Mouse (Mus musculus) hindbrain, embryonic 11.5 days (tissue): Measurements from ENCODE around the gene Adamts15. TPM values are rescaled to one million over a fixed set of nuclear protein-coding genes. Genes with fewer than 3 reads are reported as not detected.

Experiments
- ATAC-seq: fragments of 200-750 bp; cut with Nextera tagmentation; 2 replicates; pipeline ENCODE4 v1.8.0; 2017; ENCODE audit warnings: mild to moderate bottlenecking, moderate TSS enrichment, moderate library complexity; ENCODE audit not compliant: low FRiP score
- DNase-seq: peaks from one replicate; pipeline ENCODE4 v3.0.0-alpha.2; 2015; ENCODE audit warnings: low spot score
- H3K27ac ChIP-seq: fragments of 300-500 bp; sonication (generic); 2 replicates; pipeline ENCODE4 v1.5.1; 2014; ENCODE audit warnings: mild to moderate bottlenecking, low read depth, low read length
- H3K27me3 ChIP-seq: fragments of 300-500 bp; sonication (generic); 2 replicates; pipeline ENCODE4 v1.6.1; 2014; ENCODE audit warnings: mild to moderate bottlenecking, low read length, moderate library complexity, mixed read lengths; ENCODE audit not compliant: control insufficient read depth, insufficient read depth
- H3K36me3 ChIP-seq: fragments of 300-500 bp; sonication (generic); 2 replicates; pipeline ENCODE4 v1.6.1; 2014; ENCODE audit warnings: mild to moderate bottlenecking, low read length, moderate library complexity, mixed read lengths; ENCODE audit not compliant: control insufficient read depth, insufficient read depth
- H3K4me1 ChIP-seq: fragments of 300-500 bp; sonication (generic); replicated peaks from 2 replicates; pipeline ENCODE4 v1.6.1; 2014; ENCODE audit warnings: low read length, mixed read lengths; ENCODE audit not compliant: control insufficient read depth, insufficient read depth
- H3K4me2 ChIP-seq: fragments of 300-500 bp; sonication (generic); replicated peaks from 2 replicates; pipeline ENCODE4 v1.6.1; 2014; ENCODE audit warnings: mild to moderate bottlenecking, low read depth, low read length
- H3K4me3 ChIP-seq: fragments of 300-500 bp; sonication (generic); 2 replicates; pipeline ENCODE4 v1.5.1; 2014; ENCODE audit warnings: low read depth, low read length
- H3K9ac ChIP-seq: fragments of 300-500 bp; sonication (generic); 2 replicates; pipeline ENCODE4 v1.6.1; 2014; ENCODE audit warnings: low read depth, low read length
- H3K9me3 ChIP-seq: fragments of 300-500 bp; sonication (generic); 2 replicates; pipeline ENCODE4 v1.6.1; 2016; ENCODE audit warnings: low read length; ENCODE audit not compliant: control insufficient read depth
- WGBS: fragments of 180-500 bp; shearing (Covaris S2); extraction: QIAGEN DNeasy Blood & Tissue Kit; methylation state at CpG from one replicate; pipeline ENCODE4 v1.1.7; 2014; 5-methylcytosine and 5-hydroxymethylcytosine counted together
- polyA plus RNA-seq: library from polyadenylated mRNA; unstranded; fragments of >200 nt; fragmentation: Nextera tagmentation; extraction: Ambion mirVana; gene quantifications from 2 replicates; pipeline ENCODE4 v1.2.1, GENCODE M21; 2014

Adamts15 gene
- polyA plus RNA-seq, 1 experiment from 2014 or later: 3.4 TPM

DNA sequence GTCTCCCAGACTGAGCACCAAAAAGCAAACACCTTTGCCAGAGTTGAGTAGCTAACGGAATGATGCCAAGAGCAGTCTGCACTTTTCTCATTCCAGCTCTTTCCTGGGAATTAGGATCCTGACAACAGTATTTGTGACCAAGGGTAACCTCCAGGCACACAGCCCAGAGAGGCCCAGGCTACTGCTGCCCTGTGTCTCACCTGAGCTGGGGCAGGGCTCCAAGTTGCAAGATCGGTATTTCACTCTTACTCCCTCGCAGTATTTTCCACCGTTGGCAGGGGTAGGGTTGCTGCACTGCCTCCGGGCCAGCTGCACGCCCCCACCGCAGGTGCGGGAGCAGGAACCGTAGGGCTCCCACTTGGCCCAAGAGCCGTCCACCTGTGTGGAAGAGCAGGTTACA lies 16.4 kb downstream of the Adamts15 start:
- Histone ChIP-seq H3K27me3 (no peaks in the 10 kb centered on the region), H3K9me3 (no peaks in the 10 kb centered on the region), H3K4me2 (no peak overlapping the region), H3K4me3 (no peak overlapping the region), H3K9ac (no peak overlapping the region), H3K36me3 (no peaks in the 10 kb centered on the region), H3K4me1 (no peaks in the 10 kb centered on the region), H3K27ac (no peak overlapping the region)
- ATAC-seq (no peak), DNase-seq (no peak)
- 93% methylated on average over 10 of the region's 10 CpGs for WGBS

DNA sequence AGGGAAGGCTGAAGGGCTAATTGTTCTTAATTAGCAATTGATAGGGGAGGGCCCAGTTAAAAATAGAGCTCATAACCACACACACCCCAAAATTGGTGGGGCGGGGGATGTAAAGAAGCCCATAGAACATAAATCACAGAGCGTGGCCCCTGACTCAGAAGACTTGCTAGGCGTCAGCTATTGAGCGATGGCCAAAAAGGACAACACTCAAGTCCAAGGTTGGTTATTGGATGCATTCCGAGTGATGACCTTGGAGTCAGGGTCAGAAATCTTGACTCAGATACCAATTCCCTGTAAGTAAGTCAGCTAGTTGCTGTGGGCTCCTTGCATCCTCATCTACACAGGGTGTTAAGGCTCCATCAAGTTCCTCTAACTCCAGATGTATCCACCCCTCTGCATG lies 19.0 kb downstream of the Adamts15 start:
- Histone ChIP-seq H3K36me3 (no peaks in the 10 kb centered on the region), H3K9me3 (no peaks in the 10 kb centered on the region), H3K27me3 (no peaks in the 10 kb centered on the region), H3K9ac (no peak overlapping the region), H3K27ac (no peak overlapping the region), H3K4me2 (no peak overlapping the region), H3K4me3 (no peak overlapping the region), H3K4me1 (no peaks in the 10 kb centered on the region)
- no peak for ATAC-seq
- DNase-seq: no peak
- WGBS: 92% methylated on average over 5 of the region's 5 CpGs

DNA sequence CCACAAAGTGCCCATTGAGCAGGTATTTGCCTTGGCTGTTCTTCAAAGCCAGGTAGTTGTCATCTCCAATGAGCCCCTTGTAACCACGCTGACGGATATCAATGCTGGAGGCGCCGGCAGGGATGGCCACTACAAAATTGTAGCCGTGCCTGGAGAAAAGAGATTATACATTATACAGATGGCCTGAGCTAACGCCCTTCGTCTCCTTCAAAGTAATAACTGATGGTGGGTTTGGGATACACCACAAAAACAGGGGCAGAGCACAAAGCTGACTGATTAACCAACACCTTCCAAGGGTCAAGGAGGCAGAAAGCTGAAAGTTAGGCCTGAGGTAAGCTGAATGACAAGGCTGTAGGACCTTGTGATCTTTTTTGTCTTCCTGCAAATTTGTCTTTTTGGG lies 19.6 kb downstream of the Adamts15 start:
- Histone ChIP-seq H3K9ac (no peak overlapping the region), H3K27ac (no peak overlapping the region), H3K4me2 (no peak overlapping the region), H3K4me1 (no peaks in the 10 kb centered on the region), H3K9me3 (no peaks in the 10 kb centered on the region), H3K27me3 (no peaks in the 10 kb centered on the region), H3K36me3 (no peaks in the 10 kb centered on the region), H3K4me3 (no peak overlapping the region)
- 97% methylated on average over 7 of the region's 7 CpGs for WGBS
- ATAC-seq (no peak), DNase-seq (no peak)

DNA sequence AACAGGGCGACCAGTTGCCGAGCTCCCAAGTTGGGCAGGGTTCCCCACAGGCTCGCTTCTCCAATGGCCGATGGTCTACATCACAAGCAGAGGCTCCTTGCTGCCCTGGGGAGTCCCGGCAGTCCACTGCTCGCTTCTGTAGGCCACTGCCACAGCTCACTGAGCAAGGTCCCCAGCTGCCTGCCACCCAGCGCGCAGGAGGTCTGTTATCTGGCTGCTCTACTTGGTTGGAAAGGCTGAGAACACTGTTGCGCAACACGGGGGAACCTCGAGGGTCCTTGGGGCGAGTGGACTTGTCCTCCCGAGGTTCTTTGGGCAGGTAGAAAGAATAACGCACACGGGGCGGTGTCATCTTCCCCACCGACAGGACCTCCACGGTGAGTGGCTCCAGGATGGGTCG lies 20.1 kb downstream of the Adamts15 start:
- no peaks in the 10 kb centered on the region for H3K4me1 ChIP-seq
- no peaks in the 10 kb centered on the region for H3K9me3 ChIP-seq
- no peaks in the 10 kb centered on the region for H3K36me3 ChIP-seq
- ATAC-seq: no peak
- no peak overlapping the region for H3K27ac ChIP-seq
- no peak overlapping the region for H3K4me2 ChIP-seq
- no peak overlapping the region for H3K9ac ChIP-seq
- DNase-seq: no peak
- 96% methylated on average over 19 of the region's 19 CpGs for WGBS
- no peaks in the 10 kb centered on the region for H3K27me3 ChIP-seq
- H3K4me3 ChIP-seq: no peak overlapping the region

DNA sequence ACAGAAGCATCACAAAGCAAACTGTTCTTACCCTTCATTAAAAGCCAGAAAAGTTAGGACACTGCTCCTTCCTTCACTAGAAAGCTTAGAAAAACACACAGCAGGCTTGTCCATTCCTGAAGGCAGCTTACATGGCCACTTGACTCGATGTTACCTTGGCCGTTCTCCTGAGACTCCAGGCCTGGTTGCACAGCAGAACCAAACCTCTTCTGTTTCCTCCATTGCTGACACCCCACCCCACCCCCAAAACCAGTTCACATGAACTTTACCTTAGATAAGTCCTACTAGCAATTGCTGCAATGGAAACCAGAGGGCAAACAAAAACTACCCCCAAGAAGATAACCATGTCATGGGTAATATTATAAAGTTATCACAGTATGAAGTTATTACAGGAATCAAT lies 25.1 kb downstream of the Adamts15 start:
- DNase-seq: no peak
- Histone ChIP-seq H3K9ac (no peak overlapping the region), H3K4me3 (no peak overlapping the region), H3K4me2 (no peak overlapping the region), H3K9me3 (no peaks in the 10 kb centered on the region), H3K4me1 (no peaks in the 10 kb centered on the region), H3K36me3 (no peaks in the 10 kb centered on the region), H3K27ac (no peak overlapping the region), H3K27me3 (no peaks in the 10 kb centered on the region)
- WGBS: 85% methylated on average over 2 of the region's 2 CpGs
- ATAC-seq: no peak

DNA sequence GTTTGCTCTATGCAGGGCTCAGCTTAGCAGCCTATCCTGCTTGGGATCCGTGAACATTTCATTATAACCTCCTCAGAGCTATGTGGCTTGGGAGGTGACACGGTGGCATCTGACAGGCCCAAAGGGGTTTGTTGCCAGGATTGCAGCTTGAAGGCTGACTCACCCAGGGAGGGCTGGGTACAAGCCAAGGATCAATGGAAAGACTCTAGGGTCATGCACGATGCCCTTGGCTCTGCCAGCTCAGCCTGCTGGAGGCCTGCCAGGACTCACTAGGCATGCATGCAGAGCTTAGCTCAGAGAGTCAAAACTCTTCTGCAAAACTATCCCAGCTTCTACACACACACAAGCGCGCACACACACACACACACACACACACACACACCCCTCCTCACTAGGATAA lies 25.5 kb downstream of the Adamts15 start:
- Histone ChIP-seq H3K4me1 (no peaks in the 10 kb centered on the region), H3K27me3 (no peaks in the 10 kb centered on the region), H3K4me3 (no peak overlapping the region), H3K9ac (no peak overlapping the region), H3K9me3 (no peaks in the 10 kb centered on the region), H3K27ac (no peak overlapping the region), H3K36me3 (no peaks in the 10 kb centered on the region), H3K4me2 (no peak overlapping the region)
- ATAC-seq (no peak), DNase-seq (no peak)
- 83% methylated on average over 5 of the region's 5 CpGs for WGBS

DNA sequence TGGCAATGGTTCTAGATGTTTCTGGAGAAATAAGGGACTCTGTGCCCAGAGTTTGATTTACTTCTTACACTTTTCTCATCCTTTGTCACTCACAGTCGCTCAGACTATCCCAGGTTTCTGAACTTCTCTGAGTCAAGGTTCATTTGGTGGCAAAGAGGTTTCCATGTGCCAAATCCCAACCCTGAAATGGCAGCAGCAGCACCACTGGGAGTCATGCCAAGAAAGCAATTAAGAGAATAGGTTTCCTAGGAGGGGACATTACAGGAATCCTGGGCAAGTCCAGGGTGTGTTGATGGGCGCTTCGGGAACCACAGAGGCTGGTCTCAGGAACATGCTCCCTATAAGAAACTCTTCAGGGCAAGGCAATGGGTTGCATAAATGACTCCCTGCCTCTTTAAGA lies 26.6 kb downstream of the Adamts15 start:
- Histone ChIP-seq H3K27ac (no peak overlapping the region), H3K9me3 (no peaks in the 10 kb centered on the region), H3K4me3 (no peak overlapping the region), H3K27me3 (no peaks in the 10 kb centered on the region), H3K36me3 (no peaks in the 10 kb centered on the region), H3K9ac (no peak overlapping the region), H3K4me1 (no peaks in the 10 kb centered on the region), H3K4me2 (no peak overlapping the region)
- 95% methylated on average over 3 of the region's 3 CpGs for WGBS
- DNase-seq (no peak), ATAC-seq (no peak)

DNA sequence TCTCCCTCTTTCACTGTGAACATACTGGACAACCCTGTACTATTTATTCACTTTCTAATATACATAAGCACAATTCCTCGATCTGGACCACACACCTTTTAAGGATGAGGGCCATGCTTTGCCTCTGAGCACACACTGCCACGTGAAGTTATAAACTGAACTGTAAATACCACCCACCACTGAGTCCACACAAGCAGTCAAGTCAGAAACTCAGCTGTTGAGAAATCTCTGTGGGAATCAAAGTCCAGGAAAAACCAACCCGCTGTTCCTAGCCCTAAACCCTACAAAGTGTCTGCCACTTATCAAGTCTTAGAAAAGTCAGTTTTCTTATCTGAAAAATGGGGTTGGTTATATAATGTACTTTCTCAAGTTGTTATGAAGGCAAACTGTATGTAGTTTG lies 36.0 kb downstream of the Adamts15 start:
- Histone ChIP-seq H3K4me1 (no peaks in the 10 kb centered on the region), H3K36me3 (no peaks in the 10 kb centered on the region), H3K4me2 (no peak overlapping the region), H3K9ac (no peak overlapping the region), H3K27ac (no peak overlapping the region), H3K27me3 (no peaks in the 10 kb centered on the region), H3K9me3 (no peaks in the 10 kb centered on the region), H3K4me3 (no peak overlapping the region)
- DNase-seq (no peak), ATAC-seq (no peak)
- WGBS: 87% methylated on average over 3 of the region's 3 CpGs

DNA sequence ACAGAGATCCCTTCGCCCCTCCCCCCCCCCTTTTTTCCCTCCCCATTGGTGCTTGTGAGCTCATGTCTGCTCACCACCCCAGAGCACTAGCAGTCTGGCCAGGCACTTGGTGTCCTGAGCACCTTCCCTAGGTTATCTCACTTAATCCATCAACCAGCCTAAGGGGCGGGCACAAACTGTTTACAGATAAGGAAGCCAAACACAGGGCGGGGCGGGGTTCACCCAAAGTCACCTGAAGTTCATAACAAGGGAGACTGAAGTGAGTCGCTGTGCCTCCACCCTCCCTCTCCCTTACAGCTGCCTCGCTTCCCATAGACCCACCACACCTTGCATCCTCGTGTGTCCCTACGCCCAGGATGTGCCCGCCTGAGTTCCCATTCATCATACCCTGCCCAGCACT lies 41.7 kb downstream of the Adamts15 start:
- DNase-seq (no peak), ATAC-seq (no peak)
- WGBS: 82% methylated on average over 9 of the region's 9 CpGs
- Histone ChIP-seq H3K9ac (no peak overlapping the region), H3K4me2 (no peak overlapping the region), H3K27me3 (no peaks in the 10 kb centered on the region), H3K27ac (no peak overlapping the region), H3K4me1 (no peaks in the 10 kb centered on the region), H3K4me3 (no peak overlapping the region), H3K36me3 (no peaks in the 10 kb centered on the region), H3K9me3 (no peaks in the 10 kb centered on the region)
